Mouse (Mus musculus) G1E (cell line): ENCODE data around the gene Snx30. TPM values are rescaled to one million over a fixed set of nuclear protein-coding genes. Genes with fewer than 3 reads are reported as not detected.

Source experiments
- ATAC-seq: 2 replicates; pipeline ENCODE4 v1.8.0; 2016; ENCODE audit warnings: mild to moderate bottlenecking; ENCODE audit not compliant: insufficient number of reproducible peaks, poor library complexity, low FRiP score, severe bottlenecking; ENCODE audit errors: extremely low read depth
- DNase-seq: peaks from one replicate; pipeline ENCODE4 v3.0.0; 2012; ENCODE audit warnings: low spot score
- H3K27me3 ChIP-seq: 2 replicates; pipeline ENCODE4 v1.6.1; 2012; ENCODE audit warnings: mild to moderate bottlenecking, low read length, inconsistent platforms; ENCODE audit not compliant: insufficient read depth
- H3K36me3 ChIP-seq: replicated peaks from 2 replicates; pipeline ENCODE3; 2012; ENCODE audit warnings: mild to moderate bottlenecking, inconsistent platforms
- H3K4me1 ChIP-seq: 2 replicates; pipeline ENCODE4 v1.6.1; 2012; ENCODE audit warnings: low read depth, low read length, inconsistent platforms, mixed read lengths; ENCODE audit not compliant: insufficient read depth
- H3K4me3 ChIP-seq: 2 replicates; pipeline ENCODE4 v1.5.1; 2012; ENCODE audit warnings: low read depth, mild to moderate bottlenecking, inconsistent platforms, low read length, moderate library complexity, mixed read lengths
- H3K9me3 ChIP-seq: replicated peaks from 2 replicates; pipeline ENCODE4 v1.6.1; 2012; ENCODE audit warnings: inconsistent platforms
- CTCF ChIP-seq: IDR thresholded peaks from 2 replicates; pipeline ENCODE4 v1.5.1; 2012; ENCODE audit warnings: low read depth, low read length, inconsistent platforms, mixed read lengths
- GATA1 ChIP-seq: IDR thresholded peaks from 2 replicates; pipeline ENCODE4 v1.6.1; 2012; ENCODE audit warnings: borderline replicate concordance, low read length, inconsistent platforms, mixed read lengths
- GATA2 ChIP-seq: IDR thresholded peaks from 2 replicates; pipeline ENCODE4 v1.6.1; 2012; ENCODE audit warnings: low read depth, low read length, inconsistent platforms, borderline replicate concordance
- POLR2AphosphoS5 ChIP-seq: IDR thresholded peaks from 2 replicates; pipeline ENCODE4 v1.6.1; 2012; ENCODE audit warnings: low read depth, low read length, inconsistent platforms; ENCODE audit not compliant: insufficient replicate concordance
- TAL1 ChIP-seq: conservative IDR thresholded peaks from 2 replicates; pipeline ENCODE4 v1.6.1; 2012; ENCODE audit warnings: low read depth, low read length, inconsistent platforms, mixed read lengths
- polyA plus RNA-seq: library from polyadenylated mRNA; stranded (reverse); fragments of >175 nt; gene quantifications from 2 replicates; pipeline ENCODE4 v1.2.3, GENCODE M21; 2012
- total RNA-seq, 2 experiments: library from RNA; stranded (forward) in 1 of 2; stranded (reverse) in 1 of 2; fragments of 200-1000 nt in 1 of 2; fragments of >200 nt in 1 of 2; fragmentation: Nextera tagmentation in 1 of 2; gene quantifications; 2 replicates each; pipeline ENCODE4 v1.2.3; 2014 to 2017

Gene Snx30
- total and polyA plus RNA-seq, 3 experiments = 4.7 to 36.4 (median 8.2) TPM

DNA sequence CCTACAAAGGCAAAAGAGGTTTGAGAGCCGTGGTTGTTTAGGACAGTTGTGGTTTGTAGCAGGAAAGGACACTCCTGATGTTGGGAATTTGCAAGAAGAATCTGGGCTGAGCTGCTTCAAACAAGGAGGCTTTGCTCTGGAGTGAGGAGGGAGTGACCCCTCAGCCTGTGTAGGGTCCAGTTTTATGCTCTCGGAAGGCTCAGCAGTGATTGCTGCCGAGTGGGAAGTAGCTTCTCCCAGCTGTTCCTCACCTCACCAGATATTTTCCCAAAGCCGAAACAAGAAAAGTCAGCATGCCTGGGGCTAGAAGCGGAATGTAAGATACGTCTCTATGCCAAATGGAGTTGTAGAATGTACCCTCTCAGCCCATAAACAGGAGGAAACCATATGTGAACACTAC lies 96.2 kb downstream of the Snx30 start:
- TF ChIP-seq TAL1 (no peak), GATA2 (no peak), CTCF (no peak)
- Histone ChIP-seq H3K9me3 (no peaks in the 10 kb centered on the region), H3K27me3 (peaks cover 10% of the 10 kb centered on the region; the same call in 1 of the 2 replicates), H3K4me1 (no peaks in the 10 kb centered on the region), H3K4me3 (no peak overlapping the region), H3K36me3 (peaks cover 46% of the 10 kb centered on the region)
- ATAC-seq (no peak), DNase-seq (no peak)

DNA sequence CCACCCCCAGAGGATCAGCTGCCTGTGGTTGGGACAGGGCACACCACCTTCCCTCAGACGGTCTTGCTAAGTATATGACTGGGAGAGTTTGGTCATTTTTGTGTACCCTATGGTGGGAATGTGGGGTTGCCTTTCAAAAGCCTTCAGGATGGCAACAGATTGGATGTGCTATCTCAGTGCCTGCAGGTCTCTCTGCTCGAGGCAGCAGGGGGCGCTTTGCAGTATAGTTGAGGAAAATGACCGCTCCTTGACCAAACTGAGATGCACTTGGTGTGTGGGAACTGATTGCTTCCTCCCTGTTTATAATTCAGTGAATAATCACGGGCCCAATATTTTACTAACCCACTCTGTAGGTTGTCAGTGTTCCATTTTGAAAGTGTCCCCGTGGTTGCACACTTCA lies 96.9 kb downstream of the Snx30 start:
- Histone ChIP-seq H3K4me1 (no peaks in the 10 kb centered on the region), H3K4me3 (no peak overlapping the region), H3K9me3 (no peaks in the 10 kb centered on the region), H3K36me3 (peaks cover 39% of the 10 kb centered on the region), H3K27me3 (peaks cover 10% of the 10 kb centered on the region; the same call in 1 of the 2 replicates)
- ATAC-seq (no peak), DNase-seq (no peak)
- no peak for TF ChIP-seq TAL1
- no peak for TF ChIP-seq GATA1

DNA sequence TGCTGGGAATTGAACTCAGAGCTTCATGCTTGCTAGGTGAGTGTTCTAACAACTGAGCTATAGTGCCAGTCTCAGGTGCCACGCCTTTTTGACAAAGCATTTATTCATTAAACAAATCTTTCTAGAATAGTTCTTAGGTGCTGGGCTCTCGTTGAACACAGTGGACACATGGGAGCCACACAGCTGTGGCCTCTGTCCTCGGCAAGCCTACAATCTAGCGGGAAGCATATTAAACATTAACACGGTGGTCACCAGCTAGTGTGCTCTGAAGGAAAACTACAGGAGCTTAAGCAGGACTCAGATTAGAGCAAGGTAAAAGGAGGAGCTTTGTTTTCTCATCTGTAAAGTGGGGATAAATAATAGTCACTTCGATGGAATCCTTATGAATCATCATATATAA lies 101.5 kb downstream of the Snx30 start:
- ATAC-seq (no peak), DNase-seq (no peak)
- peaks cover 3% of the 10 kb centered on the region for H3K36me3 ChIP-seq
- TF ChIP-seq TAL1 (no peak), GATA2 (no peak), POLR2AphosphoS5 (no peak)
- no peaks in the 10 kb centered on the region for H3K9me3 ChIP-seq
- no peaks in the 10 kb centered on the region for H3K4me1 ChIP-seq
- H3K4me3 ChIP-seq = no peak overlapping the region
- H3K27me3 ChIP-seq = peaks cover 13% of the 10 kb centered on the region; the same call in 1 of the 2 replicates

DNA sequence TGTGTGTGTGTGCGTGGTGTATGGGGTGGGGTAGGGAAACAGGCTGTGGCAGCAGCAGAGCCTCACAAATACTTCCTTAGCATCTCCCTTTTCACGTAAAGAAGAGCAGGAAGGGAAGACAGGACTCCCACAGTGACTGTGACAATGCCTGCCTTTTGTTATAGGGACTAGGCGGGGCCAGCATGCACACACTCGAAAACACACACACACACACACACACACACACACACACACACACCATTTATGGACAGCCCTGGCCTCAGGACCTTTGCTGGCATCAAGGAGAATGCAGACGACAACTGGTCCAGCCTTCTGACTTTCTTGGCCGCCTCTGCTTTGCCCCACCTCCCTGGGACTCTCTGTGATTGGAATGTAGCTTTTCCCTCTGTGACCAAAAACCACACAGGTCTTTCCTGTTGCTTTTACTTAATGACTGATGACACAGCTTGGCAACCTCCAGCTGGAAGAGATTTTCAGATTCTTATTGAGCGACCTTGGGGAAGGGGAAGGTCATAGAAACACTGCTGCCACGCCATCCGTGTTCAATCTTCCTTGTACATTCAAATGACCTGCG lies 102.1 kb downstream of the Snx30 start:
- H3K4me3 ChIP-seq = no peak overlapping the region
- ATAC-seq (no peak), DNase-seq (no peak)
- H3K9me3 ChIP-seq = no peaks in the 10 kb centered on the region
- H3K4me1 ChIP-seq = no peaks in the 10 kb centered on the region
- peaks cover 3% of the 10 kb centered on the region for H3K36me3 ChIP-seq
- TF ChIP-seq GATA2 = no peak
- no peak for TF ChIP-seq POLR2AphosphoS5
- no peak for TF ChIP-seq GATA1
- no peak for TF ChIP-seq TAL1
- no peak for TF ChIP-seq CTCF
- peaks cover 16% of the 10 kb centered on the region; the same call in 1 of the 2 replicates for H3K27me3 ChIP-seq

DNA sequence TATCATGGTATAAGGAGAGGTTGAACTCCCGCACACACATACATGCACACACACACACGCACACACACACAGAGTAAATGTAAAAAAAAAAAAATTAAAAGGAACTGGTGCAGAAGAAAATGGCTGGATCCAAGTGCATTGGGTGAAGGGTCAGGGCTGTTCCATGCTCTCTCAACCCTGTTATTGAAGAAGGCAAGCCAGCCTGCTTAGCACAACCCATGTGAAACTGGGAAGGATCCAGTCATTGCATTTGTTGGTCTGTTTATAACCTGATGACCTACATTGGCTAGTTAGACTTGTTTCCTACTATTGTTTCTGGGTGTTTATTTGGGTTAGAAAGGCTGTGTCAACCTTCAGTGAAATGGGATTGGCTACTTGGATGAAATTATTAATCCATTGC lies 103.1 kb downstream of the Snx30 start:
- no peak overlapping the region for H3K4me3 ChIP-seq
- no peak for TF ChIP-seq GATA2
- TF ChIP-seq CTCF = no peak
- TF ChIP-seq TAL1 = no peak
- TF ChIP-seq POLR2AphosphoS5 = no peak
- no peak for TF ChIP-seq GATA1
- DNase-seq (no peak), ATAC-seq (no peak)
- H3K9me3 ChIP-seq = no peaks in the 10 kb centered on the region
- H3K4me1 ChIP-seq = no peaks in the 10 kb centered on the region
- H3K27me3 ChIP-seq = peaks cover 14% of the 10 kb centered on the region; the same call in 1 of the 2 replicates
- peaks cover under 1% of the 10 kb centered on the region for H3K36me3 ChIP-seq

DNA sequence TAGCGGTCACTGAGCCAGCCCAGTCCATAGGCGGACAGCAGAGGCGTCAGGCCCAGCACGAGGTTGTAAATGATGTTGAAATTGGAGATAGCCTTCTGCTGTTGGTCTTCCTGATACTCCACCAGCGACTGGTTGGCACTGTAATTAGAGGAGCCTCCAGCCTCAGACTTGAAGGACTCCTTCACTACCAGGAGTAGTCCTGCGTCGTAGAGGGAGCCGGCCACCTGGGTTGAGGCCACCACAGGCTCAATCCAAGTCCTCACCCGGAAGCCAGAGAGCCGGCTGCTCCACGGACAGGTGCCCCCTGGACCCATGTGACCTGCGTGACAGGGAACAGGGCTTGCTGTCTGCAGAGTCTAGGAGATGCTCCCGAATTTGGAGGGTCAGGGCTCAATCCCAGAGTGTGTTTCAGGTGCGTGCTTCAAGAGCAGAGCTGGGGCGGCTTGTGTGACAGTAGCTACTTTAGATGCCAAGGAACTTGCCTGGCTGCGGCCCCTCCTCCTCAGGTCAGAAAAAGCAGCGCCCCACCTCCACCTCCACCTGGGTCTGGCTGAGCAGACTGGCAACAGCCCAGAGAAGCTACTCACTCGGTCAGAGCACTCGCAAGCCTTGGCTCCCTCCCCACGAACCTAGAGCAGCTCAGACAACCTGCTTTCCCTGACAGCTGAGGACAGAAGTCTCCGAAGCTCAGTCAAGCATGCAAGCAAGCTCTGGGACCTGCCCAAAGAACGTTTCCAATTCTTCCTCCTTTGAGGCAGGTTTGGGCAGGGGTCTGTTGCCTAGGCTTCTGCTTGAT lies 109.2 kb downstream of the Snx30 start, which contains the start of gene Slc46a2:
Slc46a2 (minus strand) TSS at position 449 of the 796 bp plus-strand sequence.
- ATAC-seq = no peak
- Histone ChIP-seq H3K27me3 (peaks cover 9% of the 10 kb centered on the region; the same call in 1 of the 2 replicates), H3K4me3 (no peak within 1 kb of the TSS), H3K4me1 (no peaks in the 10 kb centered on the region), H3K9me3 (no peaks in the 10 kb centered on the region), H3K36me3 (no peaks in the 10 kb centered on the region)
- no peak for DNase-seq
- TF ChIP-seq CTCF = no peak
- no peak for TF ChIP-seq POLR2AphosphoS5
- no peak for TF ChIP-seq GATA2
- no peak for TF ChIP-seq GATA1
- TF ChIP-seq TAL1 = no peak

DNA sequence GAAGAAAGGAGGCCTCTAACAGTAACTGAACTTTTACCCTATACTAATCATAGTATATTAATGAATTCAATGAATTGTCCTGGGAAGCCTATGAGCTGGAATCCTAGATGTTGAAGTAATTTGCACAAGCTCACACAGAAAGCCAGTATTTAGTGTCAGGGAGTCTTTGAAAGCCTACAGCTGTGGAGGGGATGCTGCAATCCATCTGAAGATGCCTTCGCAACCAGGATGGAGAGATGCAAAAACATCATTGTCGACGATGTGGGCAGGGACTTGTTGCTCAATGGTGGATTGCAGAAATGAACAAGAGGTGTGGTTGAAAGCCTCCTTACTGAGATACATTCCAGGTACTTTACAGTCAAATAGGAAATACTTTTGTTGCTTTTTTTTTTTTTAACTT lies 112.3 kb downstream of the Snx30 start:
- no peaks in the 10 kb centered on the region for H3K4me1 ChIP-seq
- H3K36me3 ChIP-seq = no peaks in the 10 kb centered on the region
- DNase-seq (no peak), ATAC-seq (no peak)
- no peaks in the 10 kb centered on the region for H3K9me3 ChIP-seq
- TF ChIP-seq GATA2 (no peak), TAL1 (no peak), GATA1 (no peak), POLR2AphosphoS5 (no peak), CTCF (no peak)
- peaks cover 10% of the 10 kb centered on the region for H3K27me3 ChIP-seq
- no peak overlapping the region for H3K4me3 ChIP-seq
